Mouse (Mus musculus) intestine, embryonic 14.5 days (tissue): ENCODE data around the gene Anapc15-ps. TPM values are rescaled to one million over a fixed set of nuclear protein-coding genes. Genes with fewer than 3 reads are reported as not detected.

Experiments
- ATAC-seq: fragments of 200-750 bp; cut with Nextera tagmentation; replicated peaks from 2 replicates; pipeline ENCODE4 v1.8.0; 2017; ENCODE audit warnings: low read depth, moderate number of reproducible peaks, moderate TSS enrichment, moderate library complexity; ENCODE audit not compliant: low FRiP score, low TSS enrichment
- DNase-seq: peaks from one replicate; pipeline ENCODE4 v3.0.0-alpha.2; 2018; ENCODE audit warnings: low spot score
- H3K27ac ChIP-seq: fragments of 300-500 bp; sonication (generic); 2 replicates; pipeline ENCODE4 v1.5.1; 2014; ENCODE audit warnings: low read depth, mild to moderate bottlenecking, control low read depth
- H3K27me3 ChIP-seq: fragments of 300-500 bp; sonication (generic); replicated peaks from 2 replicates; pipeline ENCODE4 v1.6.1; 2014; ENCODE audit warnings: low read length, control low read depth; ENCODE audit not compliant: control insufficient read depth, insufficient read depth
- H3K36me3 ChIP-seq: fragments of 300-500 bp; sonication (generic); 2 replicates; pipeline ENCODE4 v1.6.1; 2014; ENCODE audit warnings: low read length, control low read depth; ENCODE audit not compliant: control insufficient read depth, insufficient read depth
- H3K4me1 ChIP-seq: fragments of 300-500 bp; sonication (generic); replicated peaks from 2 replicates; pipeline ENCODE4 v1.6.1; 2014; ENCODE audit warnings: low read length, control low read depth, mixed read lengths; ENCODE audit not compliant: control insufficient read depth, insufficient read depth
- H3K4me2 ChIP-seq: fragments of 300-500 bp; sonication (generic); 2 replicates; pipeline ENCODE4 v1.6.1; 2014; ENCODE audit warnings: low read length
- H3K4me3 ChIP-seq: fragments of 300-500 bp; sonication (generic); 2 replicates; pipeline ENCODE4 v1.5.1; 2014; ENCODE audit warnings: low read depth, low read length, control low read depth, mixed read lengths
- H3K9ac ChIP-seq: fragments of 300-500 bp; sonication (generic); 2 replicates; pipeline ENCODE4 v1.6.1; 2014; ENCODE audit warnings: mild to moderate bottlenecking, low read length
- H3K9me3 ChIP-seq: fragments of 300-500 bp; sonication (generic); 2 replicates; pipeline ENCODE4 v1.6.1; 2016; ENCODE audit warnings: low read length, control low read depth; ENCODE audit not compliant: control insufficient read depth
- WGBS: fragments of 180-500 bp; shearing (Covaris S2); extraction: QIAGEN DNeasy Blood & Tissue Kit; methylation state at CpG from one replicate; pipeline ENCODE4 v1.1.7; 2014; 5-methylcytosine and 5-hydroxymethylcytosine counted together
- polyA plus RNA-seq: library from polyadenylated mRNA; unstranded; fragments of >200 nt; fragmentation: Nextera tagmentation; extraction: Ambion mirVana; gene quantifications from 2 replicates; pipeline ENCODE4 v1.2.1, GENCODE M21; 2014

The Anapc15-ps gene
- not detected in 2 replicates for polyA plus RNA-seq

- Histone ChIP-seq H3K4me2 (no peak within 1 kb of the TSS), H3K9me3 (no peaks in the 10 kb centered on the region), H3K27ac (no peak within 1 kb of the TSS), H3K27me3 (no peaks in the 10 kb centered on the region), H3K36me3 (no peaks in the 10 kb centered on the region), H3K4me1 (peaks cover 5% of the 10 kb centered on the region), H3K4me3 (no peak within 1 kb of the TSS), H3K9ac (no peak within 1 kb of the TSS)
- WGBS, result 94% methylated on average over 3 of the region's 3 CpGs
- ATAC-seq (no peak), DNase-seq (no peak)
Observed at GRCm38 (mm10) chr10:95673351-95673750, at the start of gene Anapc15-ps. Gene Anapc15-ps (minus strand): TSS chr10:95673451.

- Histone ChIP-seq H3K36me3 (no peaks in the 10 kb centered on the region), H3K27ac (no peak overlapping the region), H3K4me1 (0 out of 2 replicates have a peak, but pooled peaks cover 6% of the 10 kb centered on the region), H3K9ac (no peak overlapping the region), H3K9me3 (no peaks in the 10 kb centered on the region), H3K4me3 (no peak overlapping the region), H3K4me2 (no peak overlapping the region), H3K27me3 (no peaks in the 10 kb centered on the region)
- DNase-seq (no peak), ATAC-seq (no peak)
- WGBS, result 73% methylated on average over 10 of the region's 10 CpGs
Observed at GRCm38 (mm10) chr10:95722203-95722611, 49.0 kb upstream of the Anapc15-ps start.

GRCm38 (mm10) chr10:95720181-95720798 lies 47.0 kb upstream of the Anapc15-ps start:
- H3K9me3 ChIP-seq, result no peaks in the 10 kb centered on the region
- no peak overlapping the region for H3K9ac ChIP-seq
- H3K27me3 ChIP-seq, result no peaks in the 10 kb centered on the region
- no peak overlapping the region for H3K4me2 ChIP-seq
- ATAC-seq (no peak), DNase-seq (no peak)
- WGBS, result 71% methylated on average over 12 of the region's 12 CpGs
- H3K36me3 ChIP-seq, result no peaks in the 10 kb centered on the region
- H3K27ac ChIP-seq, result no peak overlapping the region
- no peaks in the 10 kb centered on the region for H3K4me1 ChIP-seq
- H3K4me3 ChIP-seq, result no peak overlapping the region

- DNase-seq (no peak), ATAC-seq (no peak)
- Histone ChIP-seq H3K4me1 (no peaks in the 10 kb centered on the region), H3K4me2 (no peak overlapping the region), H3K4me3 (no peak overlapping the region), H3K9me3 (no peaks in the 10 kb centered on the region), H3K36me3 (no peaks in the 10 kb centered on the region), H3K9ac (no peak overlapping the region), H3K27ac (no peak overlapping the region), H3K27me3 (no peaks in the 10 kb centered on the region)
- WGBS, result 83% methylated on average over 6 of the region's 6 CpGs
Observed at GRCm38 (mm10) chr10:95719472-95719871, 46.2 kb upstream of the Anapc15-ps start.

- 12% methylated on average over 1 of the region's 1 CpGs for WGBS
- ATAC-seq (no peak), DNase-seq (no peak)
- H3K4me3 ChIP-seq, result no peak overlapping the region
- no peak overlapping the region for H3K4me2 ChIP-seq
- H3K27me3 ChIP-seq, result no peaks in the 10 kb centered on the region
- H3K4me1 ChIP-seq, result no peaks in the 10 kb centered on the region
- no peak overlapping the region for H3K27ac ChIP-seq
- H3K36me3 ChIP-seq, result no peaks in the 10 kb centered on the region
- no peak overlapping the region for H3K9ac ChIP-seq
- no peaks in the 10 kb centered on the region for H3K9me3 ChIP-seq
Observed at GRCm38 (mm10) chr10:95718760-95719159, 45.5 kb upstream of the Anapc15-ps start.

- no peak overlapping the region for H3K27ac ChIP-seq
- H3K36me3 ChIP-seq, result no peaks in the 10 kb centered on the region
- WGBS, result 77% methylated on average over 16 of the region's 16 CpGs
- no peak overlapping the region for H3K9ac ChIP-seq
- no peaks in the 10 kb centered on the region for H3K9me3 ChIP-seq
- H3K4me3 ChIP-seq, result no peak overlapping the region
- no peaks in the 10 kb centered on the region; the same call in 1 of the 2 replicates for H3K4me1 ChIP-seq
- DNase-seq (no peak), ATAC-seq (no peak)
- no peaks in the 10 kb centered on the region for H3K27me3 ChIP-seq
- no peak overlapping the region for H3K4me2 ChIP-seq
Observed at GRCm38 (mm10) chr10:95717106-95717680, 43.9 kb upstream of the Anapc15-ps start.

GRCm38 (mm10) chr10:95715687-95716086 lies 42.4 kb upstream of the Anapc15-ps start:
- Histone ChIP-seq H3K4me2 (no peak overlapping the region), H3K36me3 (no peaks in the 10 kb centered on the region), H3K4me3 (no peak overlapping the region), H3K4me1 (no peaks in the 10 kb centered on the region; the same call in 1 of the 2 replicates), H3K27me3 (no peaks in the 10 kb centered on the region), H3K9ac (no peak overlapping the region), H3K27ac (no peak overlapping the region), H3K9me3 (no peaks in the 10 kb centered on the region)
- ATAC-seq (no peak), DNase-seq (no peak)
- WGBS, result 57% methylated on average over 6 of the region's 6 CpGs

- no peaks in the 10 kb centered on the region for H3K36me3 ChIP-seq
- no peak overlapping the region for H3K9ac ChIP-seq
- ATAC-seq (no peak), DNase-seq (no peak)
- no peaks in the 10 kb centered on the region for H3K27me3 ChIP-seq
- no peak overlapping the region for H3K4me2 ChIP-seq
- no peaks in the 10 kb centered on the region for H3K9me3 ChIP-seq
- H3K4me1 ChIP-seq, result no peaks in the 10 kb centered on the region; the same call in 1 of the 2 replicates
- 36% methylated on average over 6 of the region's 6 CpGs for WGBS
- no peak overlapping the region for H3K4me3 ChIP-seq
- H3K27ac ChIP-seq, result peak overlapping the region; percentile 27; the same call in 1 of the 2 replicates
Observed at GRCm38 (mm10) chr10:95712221-95712620, 39.0 kb upstream of the Anapc15-ps start.
